Mouse (Mus musculus) cerebellum, postnatal 14 days (tissue): ENCODE results near the gene Trim47.

Source experiments
- DNase-seq, 2 experiments: peaks; one replicate each; pipeline ENCODE4 v3.0.0; 2021; ENCODE audit warnings: mixed read lengths in 2 of 2

Gene Trim47

GRCm38 (mm10) chr11:116127156-116127980, at the start of gene Trim47:
Trim47 (minus strand) TSS chr11:116127210.
- DNase-seq: peak in 1 of 2 experiments; percentile 84

- no peak for DNase-seq
Measured at GRCm38 (mm10) chr11:116176010-116176409, 49.0 kb upstream of the Trim47 start.

- no peak for DNase-seq
Measured at GRCm38 (mm10) chr11:116174775-116175448, 47.9 kb upstream of the Trim47 start.

- DNase-seq: no peak
Measured at GRCm38 (mm10) chr11:116171959-116172358, 44.9 kb upstream of the Trim47 start.

GRCm38 (mm10) chr11:116170003-116170800, 43.2 kb upstream of the Trim47 start:
- no peak for DNase-seq

GRCm38 (mm10) chr11:116169214-116169613, 42.2 kb upstream of the Trim47 start:
- no peak for DNase-seq

GRCm38 (mm10) chr11:116167884-116168439, 41.0 kb upstream of the Trim47 start, which contains the start of gene Fbf1:
Fbf1 (minus strand) TSS chr11:116168166.
- peak; percentile 98 for DNase-seq

GRCm38 (mm10) chr11:116167232-116167631, 40.2 kb upstream of the Trim47 start:
- no peak for DNase-seq

- no peak for DNase-seq
Measured at GRCm38 (mm10) chr11:116163002-116163401, 36.0 kb upstream of the Trim47 start.

GRCm38 (mm10) chr11:116162146-116162545, 35.1 kb upstream of the Trim47 start:
- peak in 1 of 2 experiments; percentile 51 for DNase-seq

- no peak for DNase-seq
Measured at GRCm38 (mm10) chr11:116161312-116161711, 34.3 kb upstream of the Trim47 start.

GRCm38 (mm10) chr11:116150960-116151359, 23.9 kb upstream of the Trim47 start:
- DNase-seq: no peak

- DNase-seq: peak; percentile 56 to 60
Measured at GRCm38 (mm10) chr11:116149341-116149740, 22.3 kb upstream of the Trim47 start.

GRCm38 (mm10) chr11:116148761-116149221, 21.8 kb upstream of the Trim47 start:
- peak; percentile 79 to 85 for DNase-seq

- peak; percentile 67 to 73 for DNase-seq
Measured at GRCm38 (mm10) chr11:116146294-116146985, 19.4 kb upstream of the Trim47 start.

- peak; percentile 71 to 73 for DNase-seq
Measured at GRCm38 (mm10) chr11:116145481-116146293, 18.7 kb upstream of the Trim47 start.

- no peak for DNase-seq
Measured at GRCm38 (mm10) chr11:116143468-116143867, 16.5 kb upstream of the Trim47 start.

GRCm38 (mm10) chr11:116142211-116142991, 15.4 kb upstream of the Trim47 start:
- DNase-seq: no peak

- peak; percentile 89 to 90 for DNase-seq
Measured at GRCm38 (mm10) chr11:116138468-116139138, 11.6 kb upstream of the Trim47 start, which contains the start of gene Mrpl38. Mrpl38 (minus strand) TSS chr11:116138868.

- no peak for DNase-seq
Measured at GRCm38 (mm10) chr11:116138096-116138467, 11.1 kb upstream of the Trim47 start.
